Mouse (Mus musculus): ENCODE data around the gene Wtap. TPM values are rescaled to one million over a fixed set of nuclear protein-coding genes. Genes with fewer than 3 reads are reported as not detected.

Wtap gene
- total and polyA plus RNA-seq, 3 experiments, result 63.5 to 74.0 TPM; not detected in 1

GRCm38 (mm10) chr17:12967173-12967572, 26.8 kb downstream of the Wtap start:
- no peaks in the 10 kb centered on the region; a peak in 1 of 4 replicates for H3K4me1 ChIP-seq (ENCODE audit: control insufficient read depth in 1 of 2, insufficient read depth in 2 of 2, low read length in 2 of 2)
- TF ChIP-seq NRF1 (IDR thresholded peaks at IDR 0.05; ENCODE audit: insufficient read depth, low read depth, low read length, poor library complexity, severe bottlenecking), result no peak
- no peak for TF ChIP-seq MYC (IDR thresholded peaks at IDR 0.05; ENCODE audit: low read depth, low read length)
- TF ChIP-seq ZC3H11A (IDR thresholded peaks at IDR 0.05; ENCODE audit: low read depth, low read length), result no peak
- peak; percentile 77 for TF ChIP-seq ZNF384 (IDR thresholded peaks at IDR 0.05; ENCODE audit: low read depth, low read length)
- TF ChIP-seq RAD21 (IDR thresholded peaks at IDR 0.05; ENCODE audit: low read depth, low read length), result no peak
- TF ChIP-seq MAX (IDR thresholded peaks at IDR 0.05; ENCODE audit: low read length), result no peak
- no peak for TF ChIP-seq TAL1 (IDR thresholded peaks at IDR 0.05; ENCODE audit: low read length)
- H3K27me3 ChIP-seq (ENCODE audit: control insufficient read depth in 1 of 2, insufficient read depth in 2 of 2, low read length in 2 of 2), result no peaks in the 10 kb centered on the region
- DNase-seq (ENCODE audit: low read depth, low spot score), result no peak
- no peaks in the 10 kb centered on the region; the same call in 1 of the 2 replicates for H3K79me2 ChIP-seq (ENCODE audit: control insufficient read depth, insufficient read depth, low read length, poor library complexity)
- H3K9ac ChIP-seq (ENCODE audit: control insufficient read depth, low read depth, low read length, poor library complexity, severe bottlenecking), result no peak overlapping the region
- no peaks in the 10 kb centered on the region for H3K9me3 ChIP-seq (replicated peaks; ENCODE audit: insufficient read depth, low read length)
- H3K27ac ChIP-seq (ENCODE audit: control insufficient read depth, low read depth, low read length), result no peak overlapping the region
- H3K4me3 ChIP-seq (ENCODE audit: control insufficient read depth in 1 of 2, insufficient read depth in 1 of 2, low read depth in 2 of 2, low read length in 2 of 2), result no peak overlapping the region
- H3K36me3 ChIP-seq (ENCODE audit: control insufficient read depth in 1 of 2, insufficient read depth in 2 of 2, low read length in 2 of 2), result peaks cover 0 to 28% of the 10 kb centered on the region in 2 experiments; a peak in 3 of 4 replicates

GRCm38 (mm10) chr17:12963476-12963875, 30.5 kb downstream of the Wtap start:
- TF ChIP-seq HCFC1 (IDR thresholded peaks at IDR 0.05; ENCODE audit: low read depth, low read length) (no peak), CTCF (IDR thresholded peaks at IDR 0.05 in 2 of 3, conservative IDR thresholded peaks at IDR 0.05 in 1 of 3; ENCODE audit: control insufficient read depth in 1 of 3, insufficient read depth in 1 of 3, low read depth in 2 of 3, low read length in 3 of 3, poor library complexity in 1 of 3, severe bottlenecking in 1 of 3) (no peak), ZNF384 (IDR thresholded peaks at IDR 0.05; ENCODE audit: low read depth, low read length) (no peak), USF2 (IDR thresholded peaks at IDR 0.05; ENCODE audit: borderline replicate concordance in 1 of 2, insufficient read depth in 1 of 2, low read depth in 1 of 2, low read length in 2 of 2) (no peak), JUND (IDR thresholded peaks at IDR 0.05; ENCODE audit: low read depth, low read length) (no peak), TAL1 (IDR thresholded peaks at IDR 0.05; ENCODE audit: low read length) (no peak), MAX (IDR thresholded peaks at IDR 0.05; ENCODE audit: low read length) (no peak), MYC (IDR thresholded peaks at IDR 0.05; ENCODE audit: low read depth, low read length) (no peak), MAZ (IDR thresholded peaks at IDR 0.05; ENCODE audit: low read depth, low read length) (no peak), BHLHE40 (IDR thresholded peaks at IDR 0.05; ENCODE audit: borderline replicate concordance, low read depth, low read length) (no peak), POLR2AphosphoS2 (IDR thresholded peaks at IDR 0.05; ENCODE audit: low read length) (no peak), NELFE (IDR thresholded peaks at IDR 0.05; ENCODE audit: low read depth, low read length) (no peak), EP300 (IDR thresholded peaks at IDR 0.05; ENCODE audit: low read depth in 1 of 2, low read length in 2 of 2) (no peak), ETS1 (IDR thresholded peaks at IDR 0.05; ENCODE audit: low read depth, low read length) (no peak), SIN3A (IDR thresholded peaks at IDR 0.05; ENCODE audit: low read length) (no peak), RAD21 (IDR thresholded peaks at IDR 0.05; ENCODE audit: low read depth, low read length) (no peak), CHD2 (IDR thresholded peaks at IDR 0.05; ENCODE audit: low read length) (no peak), KAT2A (conservative IDR thresholded peaks at IDR 0.05; ENCODE audit: low read depth, low read length) (no peak), MEF2A (IDR thresholded peaks at IDR 0.05; ENCODE audit: extremely low read depth, insufficient replicate concordance, low read depth, low read length, poor library complexity, severe bottlenecking) (no peak)
- no peak for DNase-seq (ENCODE audit: low read depth, low spot score)
- H3K4me1 ChIP-seq (ENCODE audit: control insufficient read depth in 1 of 2, insufficient read depth in 2 of 2, low read length in 2 of 2), result peaks cover 0 to 11% of the 10 kb centered on the region in 2 experiments; a peak in 2 of 4 replicates
- no peaks in the 10 kb centered on the region for H3K27me3 ChIP-seq (ENCODE audit: control insufficient read depth in 1 of 2, insufficient read depth in 2 of 2, low read length in 2 of 2)
- H3K27ac ChIP-seq (ENCODE audit: control insufficient read depth, low read depth, low read length), result no peak overlapping the region
- no peak overlapping the region for H3K4me3 ChIP-seq (ENCODE audit: control insufficient read depth in 1 of 2, insufficient read depth in 1 of 2, low read depth in 2 of 2, low read length in 2 of 2)
- H3K9me3 ChIP-seq (replicated peaks; ENCODE audit: insufficient read depth, low read length), result no peaks in the 10 kb centered on the region
- H3K36me3 ChIP-seq (ENCODE audit: control insufficient read depth in 1 of 2, insufficient read depth in 2 of 2, low read length in 2 of 2), result peaks cover 5 to 6% of the 10 kb centered on the region in 2 experiments
- H3K79me2 ChIP-seq (ENCODE audit: control insufficient read depth, insufficient read depth, low read length, poor library complexity), result no peaks in the 10 kb centered on the region; the same call in 1 of the 2 replicates
- H3K9ac ChIP-seq (ENCODE audit: control insufficient read depth, low read depth, low read length, poor library complexity, severe bottlenecking), result no peak overlapping the region

Data from MEL (cell line).